Mouse (Mus musculus) megakaryocyte, embryonic 14.5 days (primary cell): ENCODE data around the gene Efhd1.

ENCODE experiments used
- FLI1 ChIP-seq: IDR thresholded peaks from 2 replicates; pipeline ENCODE4 v1.6.1; 2012; ENCODE audit warnings: low read length, inconsistent platforms, mixed read lengths
- GATA1 ChIP-seq: IDR thresholded peaks from 3 replicates; pipeline ENCODE4 v1.6.1; 2012; ENCODE audit warnings: mixed read lengths, low read length, inconsistent platforms, borderline replicate concordance

DNA sequence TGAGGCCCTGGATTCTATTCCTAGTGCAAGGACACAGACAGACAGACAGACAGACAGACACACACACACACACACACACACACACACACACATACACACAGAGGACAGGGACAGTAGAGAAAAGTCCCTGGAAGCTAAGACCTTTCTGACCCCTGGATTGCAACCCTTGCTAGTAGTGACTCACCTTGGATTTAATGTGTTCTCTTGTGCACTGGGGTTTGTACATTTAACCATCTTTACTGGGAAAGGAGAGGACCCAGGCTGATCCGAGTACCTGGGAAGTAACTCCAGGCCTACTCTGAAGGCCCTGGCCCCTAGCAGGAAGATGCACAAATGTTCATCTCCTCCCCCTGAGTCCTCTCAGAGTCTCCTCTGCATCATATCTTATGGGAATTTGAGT lies 7.4 kb downstream of the Efhd1 start:
- no peak for TF ChIP-seq GATA1
- TF ChIP-seq FLI1 = no peak
